Mouse (Mus musculus) forelimb bud, embryonic 11.5 days (tissue): ENCODE results near the gene Syt12.
"Not testable (repeated sequence)": the region's sequence is repeated elsewhere in the genome, so short reads cannot be mapped to it uniquely, and the experiment has no call there.

ENCODE experiments used
- DNase-seq: peaks from one replicate; pipeline ENCODE4 v3.0.0-alpha.2; 2012; ENCODE audit warnings: low read depth, low spot score

The Syt12 gene

GRCm38 (mm10) chr19:4491080-4491695 is 13.9 kb upstream of the Syt12 start:
- DNase-seq = no peak

DNA sequence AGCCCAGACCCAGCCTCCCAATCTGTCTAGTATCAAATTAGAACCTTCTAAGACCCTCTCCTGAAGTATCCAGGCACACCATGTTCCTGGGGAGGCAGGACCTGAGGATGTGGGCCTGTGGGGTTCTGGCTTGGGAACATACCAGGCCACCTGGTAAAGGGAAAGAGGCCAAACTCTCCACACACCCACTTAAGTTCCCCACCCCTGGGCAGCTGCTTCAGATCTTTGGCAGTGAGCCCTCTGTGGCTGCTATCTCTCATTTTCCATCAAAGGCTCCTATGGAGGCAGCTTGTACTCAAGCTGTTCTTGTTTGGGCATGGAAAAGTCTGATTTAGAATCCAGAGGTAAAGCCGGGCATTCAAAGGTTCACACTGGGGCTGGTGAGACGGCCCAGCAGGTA is 10.6 kb upstream of the Syt12 start:
- no peak for DNase-seq

GRCm38 (mm10) chr19:4485006-4485405 is 7.8 kb upstream of the Syt12 start:
- no peak for DNase-seq

DNA sequence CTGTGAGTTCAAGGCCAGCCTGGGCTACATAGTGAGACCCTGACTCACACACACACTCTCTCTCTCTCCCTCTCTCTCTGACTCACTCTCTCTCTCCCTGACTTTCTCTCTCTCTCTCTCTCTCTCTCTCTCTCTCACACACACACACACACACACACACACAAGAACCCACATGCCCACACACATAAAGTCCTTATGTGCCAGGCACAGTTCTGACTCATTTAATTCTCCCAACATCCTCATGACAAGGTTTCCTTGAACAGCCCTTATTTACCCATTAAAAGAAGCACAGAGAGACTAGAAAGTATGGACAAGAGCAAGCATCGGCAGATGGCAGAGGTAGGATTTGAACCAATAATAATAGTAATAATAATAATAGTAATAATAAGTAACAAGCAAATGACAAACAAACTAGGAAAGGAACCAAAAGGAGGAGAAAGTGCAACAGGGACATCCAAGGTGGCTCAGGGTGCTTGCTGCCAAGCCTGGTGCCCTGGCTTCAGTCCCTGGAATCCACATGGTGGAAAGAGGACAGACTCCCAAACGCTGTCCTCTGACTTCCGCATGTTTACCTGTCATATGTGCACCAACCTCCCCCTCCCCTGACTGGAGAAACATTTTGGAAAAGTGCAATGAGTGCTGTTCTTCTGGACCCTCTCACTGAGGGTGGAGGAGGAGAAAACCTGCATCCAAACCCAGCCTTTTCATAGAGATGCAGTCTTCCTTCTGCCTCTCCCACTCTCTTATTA is 5.0 kb upstream of the Syt12 start:
- DNase-seq = no peak

GRCm38 (mm10) chr19:4481326-4481725 is 4.1 kb upstream of the Syt12 start:
- DNase-seq = no peak

DNA sequence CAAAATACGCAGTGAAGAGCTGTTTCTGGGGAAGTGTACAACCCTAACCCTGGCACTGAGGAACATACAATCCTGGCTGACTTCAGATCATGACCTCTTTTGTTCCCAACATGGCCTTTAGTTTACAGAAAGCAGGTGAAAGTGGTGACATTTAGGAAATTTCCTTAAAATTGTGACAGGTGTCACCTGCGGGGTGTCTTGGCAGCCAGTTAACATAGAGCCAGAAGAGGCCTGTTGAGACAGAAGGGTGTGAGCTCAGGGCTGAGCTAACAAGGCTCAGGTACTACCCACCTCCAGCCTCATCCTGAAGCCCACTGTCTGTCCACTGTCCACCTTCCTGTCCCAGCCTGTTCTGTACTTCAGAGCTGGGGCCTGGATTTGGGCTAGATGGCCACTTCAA is 2.8 kb upstream of the Syt12 start:
- no peak for DNase-seq

GRCm38 (mm10) chr19:4478190-4478516 is 906 bp upstream of the Syt12 start:
- no peak for DNase-seq

DNA sequence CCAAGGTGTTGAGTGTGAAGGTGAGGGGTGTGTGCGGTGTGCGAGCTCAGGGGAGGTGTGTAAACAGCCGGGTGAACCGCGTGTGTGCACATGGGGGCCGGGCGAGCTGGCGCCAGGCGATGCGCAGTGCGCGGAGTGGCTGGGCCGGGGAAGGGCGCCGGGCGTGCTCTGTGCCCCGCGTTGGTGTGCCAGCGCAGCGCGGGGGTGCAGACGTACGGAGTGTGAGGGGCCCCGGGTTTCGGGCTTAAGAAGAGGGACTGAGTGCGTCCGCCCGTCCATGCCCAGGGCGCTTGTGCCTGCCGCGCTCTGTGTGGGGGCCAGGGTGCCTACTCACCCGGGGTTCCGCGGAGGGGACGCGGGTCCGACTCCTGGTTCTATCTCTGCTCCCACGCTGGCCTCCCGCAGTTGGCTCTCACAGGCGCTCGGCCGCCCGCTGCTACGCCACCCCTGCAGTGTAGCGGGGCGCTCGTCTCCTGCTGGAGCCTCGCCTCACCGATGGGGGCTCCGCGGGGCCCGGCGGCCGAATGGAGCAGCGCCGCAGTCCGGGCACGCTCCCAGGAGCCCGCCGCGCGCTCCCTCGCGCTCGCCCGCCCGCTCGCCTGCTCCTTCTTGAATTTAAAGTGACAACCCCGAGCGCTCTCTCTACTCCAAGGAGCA is 518 bp downstream of the Syt12 start:
- no peak for DNase-seq

GRCm38 (mm10) chr19:4475224-4475925 is 1.9 kb downstream of the Syt12 start:
- DNase-seq = no peak

GRCm38 (mm10) chr19:4474739-4475138 is 2.5 kb downstream of the Syt12 start:
- DNase-seq = no peak

DNA sequence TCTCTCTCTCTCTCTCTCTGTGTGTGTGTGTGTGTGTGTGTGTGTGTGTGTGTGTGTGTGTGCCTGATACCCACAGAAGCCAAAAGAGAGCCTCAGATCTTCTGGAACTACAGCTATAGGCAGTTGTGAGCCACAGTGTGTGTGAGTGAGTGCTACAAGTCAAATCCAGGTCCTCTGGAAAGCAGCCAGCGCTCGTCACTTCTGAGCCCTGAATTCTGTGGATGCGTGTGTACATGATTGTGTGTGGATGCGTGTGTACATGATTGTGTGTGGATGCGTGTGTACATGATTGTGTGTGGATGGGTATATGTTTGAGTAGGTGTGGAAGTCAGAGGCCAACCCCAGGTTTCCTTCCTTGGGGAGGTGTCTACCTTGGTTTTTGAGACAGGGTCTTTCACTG is 3.7 kb downstream of the Syt12 start:
- no peak for DNase-seq

GRCm38 (mm10) chr19:4468363-4468762 is 8.9 kb downstream of the Syt12 start:
- no peak for DNase-seq

DNA sequence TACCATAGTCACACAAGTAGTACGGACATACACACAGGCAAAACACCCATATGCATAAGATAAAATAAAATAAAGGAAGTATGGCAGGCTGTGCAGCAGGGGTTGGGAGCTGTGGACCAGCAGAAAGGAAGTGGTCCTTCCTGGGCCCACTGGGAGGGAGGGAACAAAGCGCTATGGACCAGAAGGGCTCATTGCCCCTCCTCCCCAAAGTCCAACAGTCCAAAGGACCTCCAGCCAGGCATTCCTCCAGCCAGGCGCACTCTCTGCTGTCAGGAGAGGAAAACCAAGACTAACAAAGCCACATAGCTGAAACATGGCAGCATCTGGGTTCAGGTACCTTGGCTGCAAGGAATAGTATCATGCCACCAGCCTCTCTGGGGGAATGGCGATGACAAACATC is 12.6 kb downstream of the Syt12 start:
- no peak for DNase-seq

GRCm38 (mm10) chr19:4461981-4462380 is 15.3 kb downstream of the Syt12 start:
- DNase-seq = no peak

GRCm38 (mm10) chr19:4456227-4456626 is 21.0 kb downstream of the Syt12 start:
- peak; percentile 53 for DNase-seq

DNA sequence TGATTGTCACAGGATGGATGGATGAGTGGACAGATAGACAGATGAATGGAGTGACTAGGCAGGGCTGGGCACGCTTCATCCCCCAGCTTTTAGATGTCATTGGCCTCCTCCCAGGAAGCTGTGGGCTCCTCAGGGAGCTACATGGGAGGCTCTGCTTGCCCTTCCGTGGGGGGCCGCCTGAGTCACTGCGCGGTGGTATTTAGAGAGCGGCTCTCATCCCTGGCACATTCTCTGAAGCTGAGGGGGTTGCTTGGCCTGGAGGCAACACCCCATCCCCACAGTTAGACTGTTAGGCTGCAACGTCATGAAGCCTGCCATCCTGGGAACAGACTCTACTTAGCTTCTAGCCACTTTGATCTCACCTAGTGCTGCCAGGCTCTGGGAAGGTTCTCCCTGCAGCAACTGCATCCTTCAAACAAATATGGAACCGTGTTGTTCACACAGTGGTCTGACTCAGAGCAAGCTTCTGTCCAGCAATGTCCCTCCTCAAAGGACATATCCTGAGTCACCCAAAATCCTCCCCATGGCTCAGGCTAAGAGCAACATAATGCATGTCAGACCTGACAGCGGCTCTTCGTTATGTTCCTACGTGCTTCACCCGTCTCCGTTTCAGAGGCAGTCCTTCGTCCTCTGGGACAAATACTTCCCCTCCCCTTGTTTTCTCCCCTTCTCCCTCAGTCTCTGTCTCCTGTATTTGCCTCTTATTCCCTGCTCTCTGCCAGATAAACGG is 22.0 kb downstream of the Syt12 start:
- DNase-seq = no peak

- DNase-seq = not testable (repeated sequence)
Observed at GRCm38 (mm10) chr19:4454040-4454439, 23.2 kb downstream of the Syt12 start.

DNA sequence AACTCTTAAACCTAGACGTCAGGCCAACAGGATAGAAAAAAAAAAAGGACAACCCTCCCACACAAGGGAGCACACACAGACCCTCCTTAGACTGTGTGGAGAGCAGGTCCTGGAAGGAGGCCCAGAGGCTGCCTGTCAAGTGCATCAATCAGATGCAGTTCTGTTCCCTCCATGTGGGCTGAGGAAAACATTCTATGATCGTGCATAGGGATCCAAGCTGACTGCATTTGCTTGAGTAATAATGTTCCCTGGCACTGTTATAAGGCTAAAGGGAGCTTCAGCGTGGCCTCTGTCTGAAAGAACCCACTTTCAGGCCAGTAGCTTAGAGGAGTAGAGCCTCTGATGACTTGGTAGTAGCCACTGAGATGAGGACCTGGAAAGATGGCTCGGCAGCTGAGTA is 24.7 kb downstream of the Syt12 start:
- no peak for DNase-seq

GRCm38 (mm10) chr19:4451965-4452364 is 25.3 kb downstream of the Syt12 start:
- no peak for DNase-seq

GRCm38 (mm10) chr19:4451098-4451497 is 26.1 kb downstream of the Syt12 start:
- DNase-seq = no peak

DNA sequence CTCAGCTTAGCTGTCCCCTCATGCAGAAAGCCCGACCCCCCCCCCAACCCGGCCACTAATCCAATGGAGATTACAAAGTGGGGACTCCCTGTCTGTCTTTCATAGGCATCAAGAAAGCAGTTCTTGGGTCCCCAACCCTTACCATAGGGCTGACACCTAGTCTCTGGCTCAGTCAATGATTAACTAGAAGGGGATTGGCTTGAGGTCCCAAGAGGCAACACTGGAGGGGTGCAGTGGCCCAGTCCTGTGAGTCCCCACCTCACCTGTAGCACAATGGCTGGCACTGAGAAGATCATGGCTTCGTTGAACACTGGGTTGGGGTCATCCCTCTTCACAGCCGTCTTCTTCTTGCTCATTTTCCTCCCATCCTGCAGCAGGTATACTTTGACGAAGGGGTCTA is 26.6 kb downstream of the Syt12 start:
- no peak for DNase-seq

DNA sequence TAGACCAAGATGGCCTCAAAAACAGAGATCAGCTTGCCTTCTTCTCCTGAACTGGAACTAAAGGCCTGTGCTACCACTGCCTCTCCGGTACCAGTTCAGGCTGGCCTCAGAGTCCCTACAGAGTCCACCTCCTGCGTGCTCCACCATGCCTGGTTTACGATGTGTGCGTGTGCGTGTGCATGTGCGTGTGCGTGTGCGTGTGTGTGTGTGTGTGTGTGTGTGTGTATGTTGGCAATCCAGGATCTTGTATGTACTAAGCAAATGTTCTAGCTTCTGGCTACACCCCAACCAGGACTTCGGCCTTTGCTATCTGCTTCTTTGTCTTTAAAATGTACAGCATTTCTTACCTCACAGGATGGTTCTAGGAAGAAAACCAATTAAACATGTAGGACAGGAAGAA is 28.0 kb downstream of the Syt12 start:
- DNase-seq = no peak
